Mouse (Mus musculus): Measurements from ENCODE around the gene Grk6. TPM values are rescaled to one million over a fixed set of nuclear protein-coding genes. Genes with fewer than 3 reads are reported as not detected.
"Not testable (repeated sequence)": the region's sequence is repeated elsewhere in the genome, so short reads cannot be mapped to it uniquely, and the experiment has no call there.

Gene Grk6
- polyA plus RNA-seq, 1 experiment from 2014 or later, result 39.0 TPM

DNA sequence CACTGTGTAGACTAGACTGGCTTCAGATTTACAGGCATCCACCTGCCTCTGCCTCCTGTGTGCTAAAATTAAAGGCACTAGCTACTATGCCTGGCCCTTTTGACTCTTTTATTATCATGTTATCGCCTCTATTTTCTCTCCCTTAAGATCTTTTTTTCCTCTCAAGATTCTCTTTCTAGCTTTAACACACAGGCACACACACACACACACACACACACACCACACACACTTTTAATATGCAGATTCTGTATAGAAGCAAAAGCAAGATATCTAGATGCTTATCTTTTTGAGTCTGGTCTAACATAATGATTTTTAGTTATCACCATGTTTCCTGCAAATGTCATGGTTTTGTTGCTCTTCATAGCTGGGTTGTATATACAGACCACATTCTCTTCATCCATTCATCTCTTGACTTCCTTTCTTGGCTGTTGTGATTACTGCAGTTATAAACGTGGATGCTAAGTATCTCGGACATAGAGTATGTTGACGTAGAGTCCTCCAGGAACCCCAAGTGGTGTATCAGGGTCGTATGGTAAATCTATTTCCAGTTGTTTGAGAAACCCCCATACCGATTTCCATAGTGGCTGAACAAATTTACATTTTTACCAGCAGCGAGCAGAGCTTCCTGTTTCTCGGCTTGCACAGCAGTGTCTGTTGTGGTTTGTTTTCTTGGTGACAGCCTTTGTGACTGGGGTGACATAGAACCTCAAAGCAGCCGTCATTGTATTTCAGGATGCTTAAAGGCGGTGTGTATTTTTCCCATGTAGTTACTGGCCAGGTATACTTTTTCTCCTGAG lies 12.8 kb upstream of the Grk6 start:
- H3K9me3 ChIP-seq, result no peaks in the 10 kb centered on the region
- no peak overlapping the region for H3K9ac ChIP-seq
- H3K4me1 ChIP-seq, result no peaks in the 10 kb centered on the region
- H3K4me2 ChIP-seq, result no peak overlapping the region
- H3K27me3 ChIP-seq, result no peaks in the 10 kb centered on the region
- H3K4me3 ChIP-seq, result no peak overlapping the region
- 71% methylated on average over 10 of the region's 10 CpGs for WGBS
- ATAC-seq (ENCODE audit: insufficient number of reproducible peaks, low FRiP score, low TSS enrichment, low read depth), result no peak
- no peak overlapping the region for H3K27ac ChIP-seq
- no peaks in the 10 kb centered on the region for H3K36me3 ChIP-seq

DNA sequence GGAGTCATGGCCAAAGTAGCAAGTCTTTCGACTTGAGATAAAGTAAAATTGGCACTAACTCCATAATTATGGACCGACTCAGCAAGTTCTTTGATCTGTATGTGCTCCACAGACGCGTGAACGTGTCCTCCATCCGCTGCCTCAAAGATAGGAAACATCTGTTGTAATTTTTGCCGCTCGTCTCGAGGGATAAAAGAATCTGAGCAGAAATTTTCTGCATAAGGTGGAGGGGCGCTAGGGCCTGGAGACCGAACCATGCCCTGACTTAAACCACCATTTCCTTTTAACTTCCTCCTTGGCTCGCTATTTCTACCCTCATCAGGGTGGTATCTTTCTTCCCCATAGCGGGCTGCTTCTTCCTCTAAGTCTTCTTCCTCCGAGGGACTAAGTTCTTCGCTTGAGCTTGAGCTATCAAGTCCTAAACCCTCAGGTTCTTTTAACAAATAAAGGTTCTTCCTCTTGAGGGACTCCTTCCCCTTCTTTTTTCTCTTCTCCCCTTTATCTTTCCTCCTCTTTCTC lies 7.7 kb upstream of the Grk6 start:
- not testable (repeated sequence) for H3K36me3 ChIP-seq; ATAC-seq (ENCODE audit: insufficient number of reproducible peaks, low FRiP score, low TSS enrichment, low read depth)
- 72% methylated on average over 15 of the region's 15 CpGs for WGBS

DNA sequence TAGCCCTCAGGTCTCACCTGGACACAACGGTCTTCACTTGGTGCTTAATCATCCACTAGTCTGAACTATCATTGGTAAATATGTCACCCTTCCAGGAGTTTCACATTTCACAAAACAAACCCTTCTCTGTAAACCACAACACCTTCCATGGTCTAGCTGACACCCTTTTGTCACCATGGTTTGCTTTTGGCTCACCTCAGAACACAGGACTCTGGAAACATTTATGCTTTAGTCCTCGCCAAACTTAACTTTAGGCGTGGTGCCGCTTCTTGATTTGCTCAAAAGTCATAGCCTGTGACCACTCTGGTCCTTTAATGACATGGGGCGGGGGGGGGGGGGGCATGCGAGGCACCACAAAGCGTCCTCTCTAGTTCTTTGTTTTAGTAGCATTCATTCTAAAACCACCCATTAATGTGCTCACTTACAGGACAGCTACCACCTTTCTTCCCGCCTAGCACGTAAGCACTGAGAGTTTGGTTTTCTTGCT lies 1.0 kb upstream of the Grk6 start:
- Histone ChIP-seq H3K9me3 (no peaks in the 10 kb centered on the region), H3K27me3 (no peaks in the 10 kb centered on the region), H3K4me1 (peaks cover 26% of the 10 kb centered on the region), H3K4me2 (peak overlapping the region; percentile 73), H3K9ac (no peak overlapping the region), H3K27ac (peak overlapping the region; percentile 97), H3K4me3 (peak overlapping the region; percentile 88), H3K36me3 (no peaks in the 10 kb centered on the region)
- no peak for ATAC-seq (ENCODE audit: insufficient number of reproducible peaks, low FRiP score, low TSS enrichment, low read depth)
- WGBS, result 34% methylated on average over 9 of the region's 9 CpGs

More for the DNA sequence above, 7.7 kb upstream of the Grk6 start:
- H3K9me3 ChIP-seq, H3K4me1 ChIP-seq, H3K27me3 ChIP-seq, H3K4me2 ChIP-seq, H3K27ac ChIP-seq, H3K9ac ChIP-seq, H3K4me3 ChIP-seq: not testable (repeated sequence)

DNA sequence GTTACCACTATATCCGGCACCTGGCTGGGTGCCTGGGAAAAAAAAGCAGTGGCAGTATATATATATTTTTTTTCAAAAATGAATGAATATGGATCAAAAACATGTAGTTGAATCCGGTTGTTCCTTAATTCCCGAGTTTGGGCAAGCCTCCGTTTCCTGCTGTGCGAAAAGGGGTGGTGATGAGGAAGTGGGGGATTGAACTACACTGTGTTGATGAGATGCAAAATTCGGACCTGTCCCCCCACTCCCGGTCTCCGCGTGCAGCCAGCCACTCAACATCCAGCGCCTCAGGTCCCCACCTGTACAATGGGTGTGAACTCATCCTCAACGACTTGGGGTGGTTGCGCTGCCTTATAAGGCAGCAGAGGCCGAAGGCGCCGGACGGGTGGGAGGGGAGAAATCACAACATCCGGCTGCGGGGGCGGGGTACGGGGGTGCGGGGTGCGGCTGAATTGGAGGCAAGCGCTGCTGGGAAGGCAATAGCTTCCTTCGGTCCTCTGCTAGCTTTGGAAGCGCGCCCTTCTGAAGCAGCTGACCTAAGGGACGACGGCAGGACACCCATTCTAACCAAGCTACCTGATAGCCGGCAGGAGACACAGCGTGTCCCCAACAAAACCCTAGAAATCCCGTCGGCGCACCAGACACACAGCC lies 461 bp upstream of the Grk6 start:
- Histone ChIP-seq H3K27ac (peak overlapping the region; percentile 97), H3K27me3 (no peaks in the 10 kb centered on the region), H3K9me3 (no peaks in the 10 kb centered on the region), H3K4me3 (peak overlapping the region; percentile 88), H3K4me2 (peak overlapping the region; percentile 73), H3K9ac (peak overlapping the region; percentile 31), H3K36me3 (peaks cover 2% of the 10 kb centered on the region; the same call in 1 of the 2 replicates), H3K4me1 (peaks cover 26% of the 10 kb centered on the region)
- 1% methylated on average over 33 of the region's 33 CpGs for WGBS
- ATAC-seq (ENCODE audit: insufficient number of reproducible peaks, low FRiP score, low TSS enrichment, low read depth), result peak; percentile 77

GRCm38 (mm10) chr13:55445361-55446091 lies 654 bp downstream of the Grk6 start:
- no peaks in the 10 kb centered on the region for H3K9me3 ChIP-seq
- no peak; the same call in 1 of the 2 replicates for ATAC-seq (ENCODE audit: insufficient number of reproducible peaks, low FRiP score, low TSS enrichment, low read depth)

DNA sequence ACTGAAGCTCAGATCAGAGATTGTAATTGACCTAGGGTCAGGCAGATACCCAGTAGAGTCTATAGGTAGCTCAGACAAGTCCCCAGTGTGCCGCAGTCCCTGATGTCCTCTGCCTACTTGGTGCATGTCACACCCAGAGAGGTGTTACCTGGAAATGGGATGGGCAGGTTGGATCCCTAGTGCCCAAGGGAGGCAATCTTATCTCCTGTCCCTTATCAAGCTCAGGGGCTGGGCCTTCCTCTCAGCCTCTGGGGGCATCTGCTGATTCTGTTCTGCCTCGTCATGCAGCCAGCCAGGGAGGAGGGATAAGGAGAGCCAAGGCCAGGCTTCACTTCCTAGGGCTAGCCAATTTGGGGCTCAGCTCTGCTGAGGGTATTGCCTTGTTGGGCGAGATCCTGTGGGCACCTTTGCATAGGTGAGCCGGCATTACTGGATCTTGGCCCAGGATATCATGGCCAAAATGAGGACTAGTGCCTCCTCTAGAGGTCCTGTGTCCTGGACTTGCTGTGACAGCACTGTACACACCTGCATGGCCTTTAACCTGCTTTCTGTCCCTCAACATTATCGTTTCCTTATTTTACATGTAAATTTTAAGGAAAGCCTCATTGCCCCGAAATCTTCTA lies 1.7 kb downstream of the Grk6 start:
- Histone ChIP-seq H3K9me3 (no peaks in the 10 kb centered on the region), H3K4me1 (peaks cover 26% of the 10 kb centered on the region), H3K4me3 (peak overlapping the region; percentile 88), H3K9ac (0 out of 2 replicates have a peak overlapping the region, but pooled peaks have one; percentile 3), H3K27me3 (no peaks in the 10 kb centered on the region), H3K27ac (no peak overlapping the region), H3K4me2 (peak overlapping the region; percentile 76), H3K36me3 (peaks cover 24% of the 10 kb centered on the region)
- WGBS, result 78% methylated on average over 6 of the region's 6 CpGs
- ATAC-seq (ENCODE audit: insufficient number of reproducible peaks, low FRiP score, low TSS enrichment, low read depth), result no peak

More at GRCm38 (mm10) chr13:55445361-55446091, 654 bp downstream of the Grk6 start:
- Histone ChIP-seq H3K36me3 (peaks cover 14% of the 10 kb centered on the region), H3K4me3 (peak overlapping the region; percentile 88), H3K27ac (peak overlapping the region; percentile 97), H3K27me3 (no peaks in the 10 kb centered on the region), H3K4me2 (peak overlapping the region; percentile 76), H3K9ac (peak overlapping the region; percentile 95), H3K4me1 (peaks cover 26% of the 10 kb centered on the region)
- under 1% methylated on average over 55 of the region's 66 CpGs for WGBS

DNA sequence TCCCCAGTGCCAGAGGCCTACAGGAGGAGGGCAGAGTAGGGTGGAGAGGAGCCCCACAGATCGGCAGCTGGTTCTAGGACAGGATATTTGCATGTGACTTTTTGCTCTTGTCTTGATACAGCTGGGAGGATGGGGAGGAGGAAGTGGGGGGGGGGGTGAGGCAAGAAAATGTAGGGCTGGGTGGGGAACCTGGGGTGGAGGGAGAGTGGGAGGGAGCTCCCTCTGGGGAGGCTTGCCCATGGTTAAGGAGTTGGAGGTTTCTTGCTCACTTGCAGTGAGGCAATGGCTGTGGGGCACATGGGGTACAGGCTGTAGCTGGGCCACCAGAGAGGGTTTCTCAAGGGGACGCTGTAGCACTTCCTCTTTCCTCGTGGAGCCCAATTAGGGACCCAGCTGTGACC lies 2.7 kb downstream of the Grk6 start:
- WGBS, result 39% methylated on average over 3 of the region's 3 CpGs
- ATAC-seq (ENCODE audit: insufficient number of reproducible peaks, low FRiP score, low TSS enrichment, low read depth), result no peak
- no peak overlapping the region for H3K4me2 ChIP-seq
- peaks cover 34% of the 10 kb centered on the region for H3K36me3 ChIP-seq
- no peak overlapping the region for H3K4me3 ChIP-seq
- H3K27me3 ChIP-seq, result no peaks in the 10 kb centered on the region
- H3K27ac ChIP-seq, result no peak overlapping the region
- H3K9ac ChIP-seq, result no peak overlapping the region
- H3K4me1 ChIP-seq, result peaks cover 29% of the 10 kb centered on the region
- no peaks in the 10 kb centered on the region for H3K9me3 ChIP-seq

- no peak for ATAC-seq (ENCODE audit: insufficient number of reproducible peaks, low FRiP score, low TSS enrichment, low read depth)
- H3K4me1 ChIP-seq, result peaks cover 29% of the 10 kb centered on the region
Observed at GRCm38 (mm10) chr13:55448131-55448530, 3.3 kb downstream of the Grk6 start.

DNA sequence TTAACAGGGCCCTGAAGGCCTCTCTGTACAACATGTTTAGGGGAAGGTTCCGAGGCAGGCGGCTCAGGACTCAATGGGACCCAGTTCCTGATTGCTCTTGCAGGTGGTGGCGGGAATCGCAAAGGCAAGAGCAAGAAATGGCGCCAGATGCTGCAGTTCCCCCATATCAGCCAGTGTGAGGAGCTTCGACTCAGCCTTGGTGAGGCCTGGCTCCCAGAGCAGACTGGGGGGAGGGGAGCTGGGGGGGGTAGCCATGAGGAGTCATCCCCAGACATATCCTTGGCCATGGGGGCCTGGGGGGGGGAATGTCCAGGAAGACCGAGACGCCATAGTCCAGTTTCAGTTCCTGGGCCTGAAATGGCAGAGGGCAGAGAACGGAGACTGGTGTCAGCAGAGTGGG lies 4.3 kb downstream of the Grk6 start:
- Histone ChIP-seq H3K4me3 (no peak overlapping the region), H3K4me1 (peaks cover 29% of the 10 kb centered on the region), H3K9ac (no peak overlapping the region), H3K9me3 (no peaks in the 10 kb centered on the region), H3K27me3 (no peaks in the 10 kb centered on the region), H3K27ac (no peak overlapping the region), H3K36me3 (peaks cover 49% of the 10 kb centered on the region), H3K4me2 (no peak overlapping the region)
- WGBS, result 88% methylated on average over 9 of the region's 9 CpGs
- ATAC-seq (ENCODE audit: insufficient number of reproducible peaks, low FRiP score, low TSS enrichment, low read depth), result no peak

More at GRCm38 (mm10) chr13:55448131-55448530, 3.3 kb downstream of the Grk6 start:
- Histone ChIP-seq H3K4me2 (no peak overlapping the region), H3K9me3 (no peaks in the 10 kb centered on the region), H3K4me3 (no peak overlapping the region), H3K36me3 (peaks cover 40% of the 10 kb centered on the region), H3K9ac (no peak overlapping the region), H3K27me3 (no peaks in the 10 kb centered on the region), H3K27ac (no peak overlapping the region)
- 91% methylated on average over 5 of the region's 5 CpGs for WGBS

- peaks cover 54% of the 10 kb centered on the region for H3K36me3 ChIP-seq
- no peaks in the 10 kb centered on the region for H3K9me3 ChIP-seq
- H3K4me1 ChIP-seq, result peaks cover 29% of the 10 kb centered on the region
- H3K9ac ChIP-seq, result no peak overlapping the region
- H3K27ac ChIP-seq, result no peak overlapping the region
- 88% methylated on average over 17 of the region's 17 CpGs for WGBS
- no peak overlapping the region for H3K4me2 ChIP-seq
- no peak overlapping the region for H3K4me3 ChIP-seq
- no peaks in the 10 kb centered on the region for H3K27me3 ChIP-seq
- no peak for ATAC-seq (ENCODE audit: insufficient number of reproducible peaks, low FRiP score, low TSS enrichment, low read depth)
Observed at GRCm38 (mm10) chr13:55449679-55450441, 5.0 kb downstream of the Grk6 start.

All from limb, embryonic 15.5 days (tissue).